Mouse (Mus musculus): ENCODE data around the gene Ppy. TPM values are rescaled to one million over a fixed set of nuclear protein-coding genes. Genes with fewer than 3 reads are reported as not detected.

Gene Ppy
- polyA plus RNA-seq, 1 experiment from 2014 or later, result not detected

- H3K4me1 ChIP-seq (ENCODE audit: control insufficient read depth, insufficient read depth, low read length), result peaks cover 18% of the 10 kb centered on the region
- H3K4me2 ChIP-seq, result peak overlapping the region; percentile 91
- no peak for ATAC-seq (replicated peaks; ENCODE audit: insufficient number of reproducible peaks, low FRiP score, low TSS enrichment)
- 22% methylated on average over 3 of the region's 3 CpGs for WGBS (ENCODE audit: insufficient replicate concordance)
- peak overlapping the region; percentile 80 for H3K4me3 ChIP-seq (ENCODE audit: low read depth, low read length)
- no peak overlapping the region for H3K9ac ChIP-seq (ENCODE audit: low read depth, low read length)
- no peaks in the 10 kb centered on the region for H3K27me3 ChIP-seq (ENCODE audit: control insufficient read depth, insufficient read depth, low read length)
- 0 out of 2 replicates have a peak overlapping the region, but pooled peaks have one; percentile 15 for H3K27ac ChIP-seq (ENCODE audit: low read depth, low read length)
- peaks cover 4% of the 10 kb centered on the region; the same call in 1 of the 2 replicates for H3K36me3 ChIP-seq (ENCODE audit: control insufficient read depth, insufficient read depth, low read length)
- H3K9me3 ChIP-seq (replicated peaks; ENCODE audit: control insufficient read depth, low read length), result no peaks in the 10 kb centered on the region; the same call in none of the 2 replicates
These were observed 14.8 kb downstream of the Ppy start for GRCm38 (mm10) chr11:102086331-102086730.

- Histone ChIP-seq H3K36me3 (ENCODE audit: control insufficient read depth, insufficient read depth, low read length) (peaks cover 4% of the 10 kb centered on the region; the same call in 1 of the 2 replicates), H3K9ac (ENCODE audit: low read depth, low read length) (no peak overlapping the region), H3K4me1 (ENCODE audit: control insufficient read depth, insufficient read depth, low read length) (peaks cover 15% of the 10 kb centered on the region), H3K27me3 (ENCODE audit: control insufficient read depth, insufficient read depth, low read length) (no peaks in the 10 kb centered on the region), H3K4me2 (no peak overlapping the region), H3K9me3 (replicated peaks; ENCODE audit: control insufficient read depth, low read length) (no peaks in the 10 kb centered on the region; the same call in none of the 2 replicates), H3K27ac (ENCODE audit: low read depth, low read length) (no peak overlapping the region), H3K4me3 (ENCODE audit: low read depth, low read length) (no peak overlapping the region)
- 55% methylated on average over 7 of the region's 7 CpGs for WGBS (ENCODE audit: insufficient replicate concordance)
- no peak for ATAC-seq (replicated peaks; ENCODE audit: insufficient number of reproducible peaks, low FRiP score, low TSS enrichment)
These were observed 17.0 kb downstream of the Ppy start for GRCm38 (mm10) chr11:102084159-102084558.

GRCm38 (mm10) chr11:102083193-102083592 lies 17.9 kb downstream of the Ppy start:
- no peaks in the 10 kb centered on the region for H3K27me3 ChIP-seq (ENCODE audit: control insufficient read depth, insufficient read depth, low read length)
- ATAC-seq (replicated peaks; ENCODE audit: insufficient number of reproducible peaks, low FRiP score, low TSS enrichment), result no peak
- peaks cover 15% of the 10 kb centered on the region for H3K4me1 ChIP-seq (ENCODE audit: control insufficient read depth, insufficient read depth, low read length)
- 62% methylated on average over 4 of the region's 4 CpGs for WGBS (ENCODE audit: insufficient replicate concordance)
- H3K27ac ChIP-seq (ENCODE audit: low read depth, low read length), result no peak overlapping the region; the same call in 1 of the 2 replicates
- no peak overlapping the region for H3K4me2 ChIP-seq
- H3K9me3 ChIP-seq (replicated peaks; ENCODE audit: control insufficient read depth, low read length), result no peaks in the 10 kb centered on the region; the same call in none of the 2 replicates
- peaks cover 4% of the 10 kb centered on the region; the same call in 1 of the 2 replicates for H3K36me3 ChIP-seq (ENCODE audit: control insufficient read depth, insufficient read depth, low read length)
- H3K4me3 ChIP-seq (ENCODE audit: low read depth, low read length), result no peak overlapping the region
- H3K9ac ChIP-seq (ENCODE audit: low read depth, low read length), result no peak overlapping the region

GRCm38 (mm10) chr11:102082322-102082721 lies 18.8 kb downstream of the Ppy start:
- H3K4me1 ChIP-seq (ENCODE audit: control insufficient read depth, insufficient read depth, low read length), result peaks cover 15% of the 10 kb centered on the region
- peak; percentile 73; the same call in 1 of the 2 replicates for ATAC-seq (replicated peaks; ENCODE audit: insufficient number of reproducible peaks, low FRiP score, low TSS enrichment)
- no peaks in the 10 kb centered on the region; the same call in none of the 2 replicates for H3K9me3 ChIP-seq (replicated peaks; ENCODE audit: control insufficient read depth, low read length)
- under 1% methylated on average over 18 of the region's 18 CpGs for WGBS (ENCODE audit: insufficient replicate concordance)
- peak overlapping the region; percentile 81 for H3K4me2 ChIP-seq
- H3K27me3 ChIP-seq (ENCODE audit: control insufficient read depth, insufficient read depth, low read length), result no peaks in the 10 kb centered on the region
- H3K27ac ChIP-seq (ENCODE audit: low read depth, low read length), result no peak overlapping the region
- peak overlapping the region; percentile 38 for H3K4me3 ChIP-seq (ENCODE audit: low read depth, low read length)
- peak overlapping the region; percentile 60 for H3K9ac ChIP-seq (ENCODE audit: low read depth, low read length)
- peaks cover 4% of the 10 kb centered on the region; the same call in 1 of the 2 replicates for H3K36me3 ChIP-seq (ENCODE audit: control insufficient read depth, insufficient read depth, low read length)

- 87% methylated on average over 14 of the region's 14 CpGs for WGBS (ENCODE audit: insufficient replicate concordance)
These were observed 27.4 kb downstream of the Ppy start for GRCm38 (mm10) chr11:102073722-102074121.

GRCm38 (mm10) chr11:102072729-102073128 lies 28.4 kb downstream of the Ppy start:
- peaks cover 9% of the 10 kb centered on the region for H3K4me1 ChIP-seq (ENCODE audit: control insufficient read depth, insufficient read depth, low read length)
- no peak overlapping the region for H3K27ac ChIP-seq (ENCODE audit: low read depth, low read length)
- H3K4me3 ChIP-seq (ENCODE audit: low read depth, low read length), result no peak overlapping the region
- H3K27me3 ChIP-seq (ENCODE audit: control insufficient read depth, insufficient read depth, low read length), result no peaks in the 10 kb centered on the region
- no peak overlapping the region for H3K9ac ChIP-seq (ENCODE audit: low read depth, low read length)
- H3K9me3 ChIP-seq (replicated peaks; ENCODE audit: control insufficient read depth, low read length), result no peaks in the 10 kb centered on the region
- ATAC-seq (replicated peaks; ENCODE audit: insufficient number of reproducible peaks, low FRiP score, low TSS enrichment), result no peak
- H3K4me2 ChIP-seq, result no peak overlapping the region
- 0 out of 2 replicates have a peak, but pooled peaks cover 2% of the 10 kb centered on the region for H3K36me3 ChIP-seq (ENCODE audit: control insufficient read depth, insufficient read depth, low read length)
- 75% methylated on average over 5 of the region's 5 CpGs for WGBS (ENCODE audit: insufficient replicate concordance)

More at GRCm38 (mm10) chr11:102073722-102074121, 27.4 kb downstream of the Ppy start:
- ATAC-seq (replicated peaks; ENCODE audit: insufficient number of reproducible peaks, low FRiP score, low TSS enrichment), result no peak
- no peaks in the 10 kb centered on the region for H3K9me3 ChIP-seq (replicated peaks; ENCODE audit: control insufficient read depth, low read length)
- H3K4me1 ChIP-seq (ENCODE audit: control insufficient read depth, insufficient read depth, low read length), result peaks cover 9% of the 10 kb centered on the region
- 0 out of 2 replicates have a peak, but pooled peaks cover 2% of the 10 kb centered on the region for H3K36me3 ChIP-seq (ENCODE audit: control insufficient read depth, insufficient read depth, low read length)
- H3K27me3 ChIP-seq (ENCODE audit: control insufficient read depth, insufficient read depth, low read length), result no peaks in the 10 kb centered on the region
- no peak overlapping the region for H3K4me2 ChIP-seq
- no peak overlapping the region for H3K4me3 ChIP-seq (ENCODE audit: low read depth, low read length)
- no peak overlapping the region for H3K27ac ChIP-seq (ENCODE audit: low read depth, low read length)
- no peak overlapping the region for H3K9ac ChIP-seq (ENCODE audit: low read depth, low read length)

GRCm38 (mm10) chr11:102070426-102070825 lies 30.7 kb downstream of the Ppy start:
- no peak overlapping the region for H3K9ac ChIP-seq (ENCODE audit: low read depth, low read length)
- H3K4me2 ChIP-seq, result peak overlapping the region; percentile 56
- H3K4me1 ChIP-seq (ENCODE audit: control insufficient read depth, insufficient read depth, low read length), result peaks cover 9% of the 10 kb centered on the region
- 0 out of 2 replicates have a peak, but pooled peaks cover 2% of the 10 kb centered on the region for H3K36me3 ChIP-seq (ENCODE audit: control insufficient read depth, insufficient read depth, low read length)
- no peak; the same call in 1 of the 2 replicates for ATAC-seq (replicated peaks; ENCODE audit: insufficient number of reproducible peaks, low FRiP score, low TSS enrichment)
- no peaks in the 10 kb centered on the region for H3K9me3 ChIP-seq (replicated peaks; ENCODE audit: control insufficient read depth, low read length)
- H3K27ac ChIP-seq (ENCODE audit: low read depth, low read length), result no peak overlapping the region
- 0 out of 2 replicates have a peak overlapping the region, but pooled peaks have one; percentile 19 for H3K4me3 ChIP-seq (ENCODE audit: low read depth, low read length)
- 0% methylated on average over 13 of the region's 13 CpGs for WGBS (ENCODE audit: insufficient replicate concordance)
- no peaks in the 10 kb centered on the region for H3K27me3 ChIP-seq (ENCODE audit: control insufficient read depth, insufficient read depth, low read length)

GRCm38 (mm10) chr11:102069633-102070032 lies 31.5 kb downstream of the Ppy start:
- H3K9ac ChIP-seq (ENCODE audit: low read depth, low read length), result no peak overlapping the region
- no peaks in the 10 kb centered on the region for H3K9me3 ChIP-seq (replicated peaks; ENCODE audit: control insufficient read depth, low read length)
- H3K27ac ChIP-seq (ENCODE audit: low read depth, low read length), result no peak overlapping the region
- 0 out of 2 replicates have a peak, but pooled peaks cover 2% of the 10 kb centered on the region for H3K36me3 ChIP-seq (ENCODE audit: control insufficient read depth, insufficient read depth, low read length)
- peaks cover 9% of the 10 kb centered on the region for H3K4me1 ChIP-seq (ENCODE audit: control insufficient read depth, insufficient read depth, low read length)
- no peak overlapping the region for H3K4me3 ChIP-seq (ENCODE audit: low read depth, low read length)
- no peak overlapping the region for H3K4me2 ChIP-seq
- no peaks in the 10 kb centered on the region for H3K27me3 ChIP-seq (ENCODE audit: control insufficient read depth, insufficient read depth, low read length)
- WGBS (ENCODE audit: insufficient replicate concordance), result 51% methylated on average over 11 of the region's 11 CpGs
- ATAC-seq (replicated peaks; ENCODE audit: insufficient number of reproducible peaks, low FRiP score, low TSS enrichment), result no peak

- Histone ChIP-seq H3K27ac (ENCODE audit: low read depth, low read length) (no peak overlapping the region), H3K36me3 (ENCODE audit: control insufficient read depth, insufficient read depth, low read length) (no peaks in the 10 kb centered on the region), H3K4me3 (ENCODE audit: low read depth, low read length) (no peak overlapping the region), H3K9me3 (replicated peaks; ENCODE audit: control insufficient read depth, low read length) (no peaks in the 10 kb centered on the region), H3K4me1 (ENCODE audit: control insufficient read depth, insufficient read depth, low read length) (peaks cover 9% of the 10 kb centered on the region), H3K27me3 (ENCODE audit: control insufficient read depth, insufficient read depth, low read length) (no peaks in the 10 kb centered on the region), H3K9ac (ENCODE audit: low read depth, low read length) (no peak overlapping the region), H3K4me2 (no peak overlapping the region)
- ATAC-seq (replicated peaks; ENCODE audit: insufficient number of reproducible peaks, low FRiP score, low TSS enrichment), result no peak
- WGBS (ENCODE audit: insufficient replicate concordance), result 31% methylated on average over 2 of the region's 2 CpGs
These were observed 32.1 kb downstream of the Ppy start for GRCm38 (mm10) chr11:102068969-102069368.

Data from heart, embryonic 11.5 days (tissue).